Mouse (Mus musculus) retina, adult 2 months (tissue): ENCODE data around the gene Sac3d1.
"Not testable (repeated sequence)": the region's sequence is repeated elsewhere in the genome, so short reads cannot be mapped to it uniquely, and the experiment has no call there.

ENCODE experiments used
- DNase-seq: peaks from one replicate; pipeline ENCODE4 v3.0.0-alpha.2; 2012; ENCODE audit warnings: low read depth, low spot score

Sac3d1 gene

DNA sequence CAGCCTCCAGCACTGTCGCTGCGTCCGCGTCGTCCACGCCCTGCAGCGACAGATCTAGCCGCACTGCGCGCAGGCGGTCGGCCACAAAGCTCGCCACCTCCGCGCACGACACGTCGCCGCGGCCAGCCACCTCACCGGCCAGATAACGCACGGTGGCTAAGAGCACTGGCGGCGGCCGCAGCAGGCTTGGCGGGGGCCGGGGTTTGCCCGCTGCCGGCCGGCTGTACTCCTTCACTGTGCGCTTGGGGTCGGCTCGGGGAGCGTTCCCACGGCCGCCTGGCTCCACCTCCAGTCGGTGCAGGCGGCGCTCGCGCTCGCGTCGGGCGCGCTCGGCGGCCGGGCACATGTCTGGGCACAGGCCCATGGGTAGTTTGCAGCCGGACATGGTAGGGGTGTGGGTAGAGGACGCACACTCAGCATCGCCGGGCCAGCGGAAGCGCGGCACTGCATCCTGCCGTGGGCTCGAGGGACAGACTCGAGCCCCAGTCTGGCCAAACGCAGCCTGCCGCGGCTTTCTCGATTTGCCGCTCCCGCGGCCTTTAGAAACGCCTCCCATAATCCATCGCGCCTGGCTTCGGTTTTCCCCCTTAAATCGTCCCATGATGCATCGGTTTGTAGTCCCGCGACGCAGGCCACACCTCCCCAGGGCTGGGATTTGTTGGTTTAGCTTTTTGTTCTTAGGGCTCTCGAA, at the start of gene Sac3d1:
TSS of gene Sac3d1 (minus strand) at position 665 of the 691 bp plus-strand sequence.
- peak; percentile 79 for DNase-seq

DNA sequence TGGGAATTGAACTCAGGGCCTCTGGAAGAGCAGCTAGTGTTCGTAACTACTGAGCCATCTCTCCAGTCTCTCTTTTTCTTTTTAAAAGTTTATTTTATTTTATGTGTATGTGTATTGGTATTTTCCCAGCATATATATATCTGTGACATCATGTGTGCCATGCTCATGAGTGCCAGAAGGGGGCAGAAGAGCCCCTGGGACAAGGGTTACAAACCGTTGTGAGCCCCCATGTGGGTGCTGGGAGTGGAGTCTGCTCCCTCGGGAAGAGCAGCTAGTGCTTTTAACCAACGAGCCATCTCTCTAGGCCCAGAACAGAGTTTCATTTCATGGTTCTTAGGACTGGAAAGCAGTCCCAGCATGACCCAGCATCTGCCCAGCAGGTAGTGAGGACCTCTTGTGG, 48.3 kb upstream of the Sac3d1 start:
- no peak for DNase-seq

DNA sequence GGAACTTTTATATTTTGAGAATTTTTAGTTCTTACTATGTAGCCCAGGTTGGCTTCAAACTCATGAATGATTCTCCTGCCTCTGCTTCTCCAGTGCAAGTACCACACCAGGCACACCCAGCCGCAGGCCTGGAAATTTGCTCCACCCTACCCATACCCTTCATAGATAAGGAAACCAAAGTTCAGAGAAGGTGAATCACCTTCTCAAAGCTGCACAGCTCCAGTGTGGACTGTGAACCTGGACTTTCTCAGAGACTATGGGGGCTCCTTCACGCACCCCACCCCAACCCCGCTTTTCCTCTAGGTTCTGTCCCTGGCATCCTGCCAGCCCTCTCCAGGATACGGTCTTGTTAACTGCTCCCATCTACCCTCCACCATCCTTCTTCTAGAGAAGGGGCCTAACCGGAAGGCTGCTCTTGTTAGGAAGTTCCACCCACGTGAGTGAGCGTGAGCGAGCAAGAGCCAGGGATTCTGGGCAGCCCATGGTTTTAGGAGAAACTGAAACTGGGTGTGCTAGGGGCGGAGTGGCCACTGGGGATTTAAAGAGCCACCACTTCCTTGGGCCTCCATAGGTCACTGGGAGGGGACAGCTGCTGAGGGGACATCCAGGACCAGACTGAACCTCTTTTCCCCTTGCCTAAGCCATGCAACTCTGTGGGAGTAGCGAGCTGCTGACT, 45.6 kb upstream of the Sac3d1 start:
- DNase-seq = no peak

DNA sequence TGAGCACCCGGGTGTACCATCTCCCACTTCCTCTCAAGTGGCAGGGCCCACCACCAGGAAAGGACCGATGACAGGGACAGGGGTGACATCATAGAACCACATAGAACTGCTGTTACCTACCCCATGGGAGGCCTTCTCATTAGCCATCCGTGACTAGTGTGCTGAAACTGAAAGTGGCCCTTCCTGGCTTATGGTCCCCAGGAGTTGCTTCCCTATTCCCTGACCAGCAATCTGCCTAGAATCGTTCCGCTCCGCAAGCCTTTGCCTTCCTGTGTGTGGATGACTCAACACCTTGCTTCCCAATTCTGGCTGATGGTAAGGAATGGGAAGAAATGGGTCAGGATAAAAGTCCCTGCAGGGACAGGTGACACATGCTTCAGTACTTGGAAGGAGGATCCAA, 38.8 kb upstream of the Sac3d1 start:
- DNase-seq = no peak

DNA sequence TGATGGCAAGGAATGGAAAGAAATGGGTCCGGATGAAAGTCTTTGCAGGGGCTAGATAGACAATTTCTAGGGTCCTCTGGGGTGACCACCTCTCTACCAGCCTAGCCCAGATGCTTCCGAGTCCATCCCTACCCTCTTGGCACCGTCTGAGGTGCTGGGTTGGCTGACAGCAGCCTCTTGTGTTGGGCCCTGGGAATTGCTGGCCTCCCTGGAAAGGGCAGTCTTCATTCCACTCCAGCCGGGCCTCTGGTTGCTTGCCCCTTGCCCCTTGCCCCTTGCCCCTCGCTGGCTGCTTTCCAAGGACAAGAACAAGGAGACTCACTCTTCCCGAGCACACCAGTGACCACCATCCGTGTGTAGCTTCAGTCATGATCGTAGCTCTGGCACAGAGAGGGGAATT, 37.9 kb upstream of the Sac3d1 start:
- no peak for DNase-seq

DNA sequence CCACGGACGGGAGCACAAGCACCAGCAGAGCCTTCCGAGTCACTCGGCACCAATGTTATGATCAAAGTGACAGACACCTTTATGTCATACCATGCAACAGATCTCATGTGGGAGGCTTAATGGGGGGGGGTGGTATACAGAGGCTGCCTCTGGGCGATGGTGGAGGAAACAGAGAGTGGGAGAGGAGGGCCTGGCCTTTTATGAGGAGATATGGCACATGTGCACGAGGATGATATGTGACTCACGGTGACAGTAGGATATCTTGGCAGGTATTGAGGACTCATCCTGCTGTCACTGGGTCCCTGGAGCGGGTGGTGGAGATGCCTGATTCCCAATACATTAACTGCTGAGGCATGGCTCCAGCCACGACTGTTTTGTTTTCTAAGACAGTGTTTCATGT, 36.7 kb upstream of the Sac3d1 start:
- DNase-seq = no peak

DNA sequence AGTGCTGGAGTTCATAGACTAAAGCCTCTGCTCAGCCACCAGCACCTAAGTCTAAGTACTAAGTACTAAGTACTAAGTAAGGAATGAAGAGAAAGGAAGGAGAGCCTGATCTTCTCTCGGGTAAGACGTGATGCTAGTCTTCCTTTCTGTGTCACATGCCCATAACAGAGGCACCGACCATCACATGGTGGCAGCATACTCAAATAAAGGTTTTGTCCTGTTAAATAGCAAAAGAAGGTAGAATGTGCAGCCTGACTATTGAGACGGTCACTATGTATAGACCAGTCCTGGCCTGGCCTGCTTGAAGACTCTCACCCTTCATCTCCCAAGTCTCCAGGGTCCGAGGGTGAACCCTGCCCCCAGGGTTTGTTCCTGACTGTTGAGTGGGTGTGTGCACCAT, 26.4 kb upstream of the Sac3d1 start:
- no peak for DNase-seq

DNA sequence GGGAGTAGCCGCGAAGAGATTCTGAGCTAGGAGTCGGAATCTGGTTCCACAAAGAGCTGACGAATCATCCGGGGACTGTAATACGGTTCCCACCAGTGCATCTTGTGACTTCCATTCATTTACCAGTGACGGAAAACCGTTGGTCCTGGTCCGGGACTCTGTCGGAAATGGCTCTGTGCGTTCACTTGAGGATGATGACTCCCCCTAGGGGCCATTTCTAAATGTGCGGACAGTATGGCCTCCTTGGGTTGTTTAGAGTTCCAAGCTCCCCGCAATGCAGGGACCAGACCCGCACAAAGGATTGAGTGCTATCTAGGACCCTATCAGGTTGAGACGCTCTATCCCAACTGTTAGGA, 22.9 kb upstream of the Sac3d1 start, which contains the start of gene Arl2:
TSS of gene Arl2 (minus strand) at position 155 of the 356 bp plus-strand sequence.
- no peak for DNase-seq

DNA sequence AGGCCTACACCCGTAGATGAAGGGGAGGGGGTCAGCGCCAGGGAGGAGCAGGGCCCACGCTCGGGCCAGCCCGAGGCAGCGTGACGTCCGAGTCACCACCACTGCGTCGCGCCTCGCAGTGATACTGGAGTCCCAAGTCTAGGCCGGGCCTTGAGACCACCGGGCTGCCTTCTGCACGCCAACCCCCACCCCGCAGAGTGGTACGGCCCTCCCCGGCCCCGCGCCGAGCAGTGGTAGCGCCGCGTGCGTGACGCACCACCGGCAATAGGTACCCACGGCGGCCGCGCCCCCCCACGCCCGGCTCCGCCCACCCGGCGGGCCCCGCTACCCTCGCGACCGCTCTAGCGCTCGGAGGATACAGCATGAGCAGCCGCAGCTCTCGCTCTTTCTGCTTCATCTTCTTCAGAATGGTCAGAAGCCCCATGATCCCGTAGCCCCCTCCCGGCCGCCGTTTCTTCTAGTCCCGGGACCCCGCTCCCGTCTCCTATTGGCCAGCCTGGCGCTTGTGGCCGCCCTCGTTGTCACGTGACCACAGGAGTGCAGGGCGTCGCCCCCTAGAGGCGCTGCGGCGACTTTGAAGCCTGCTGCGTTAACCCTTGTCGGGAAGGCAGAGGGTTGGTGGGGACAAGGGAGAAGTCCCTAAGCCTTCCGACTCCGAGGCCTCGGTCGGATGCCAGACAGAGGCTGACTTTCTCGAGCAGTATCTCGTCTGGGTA, 22.4 kb upstream of the Sac3d1 start, which contains the start of gene Batf2:
TSS of gene Batf2 (plus strand) at position 306 of the 716 bp plus-strand sequence.
- DNase-seq = peak; percentile 89

DNA sequence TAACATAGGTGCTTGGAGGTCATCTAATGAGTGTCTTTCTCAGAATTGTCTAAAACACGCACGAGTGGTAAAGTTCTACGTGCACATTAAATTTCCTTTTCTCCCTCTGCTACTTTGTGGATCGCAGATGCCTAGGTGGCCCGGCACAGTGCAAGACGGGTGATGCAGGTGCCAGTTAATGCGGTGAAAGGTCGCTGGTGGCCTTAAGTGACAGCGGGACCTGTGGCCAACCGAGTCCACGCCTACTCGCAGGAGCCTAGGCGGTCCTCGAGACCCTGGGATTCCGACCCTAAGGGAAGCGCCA, 21.9 kb upstream of the Sac3d1 start:
- no peak for DNase-seq

DNA sequence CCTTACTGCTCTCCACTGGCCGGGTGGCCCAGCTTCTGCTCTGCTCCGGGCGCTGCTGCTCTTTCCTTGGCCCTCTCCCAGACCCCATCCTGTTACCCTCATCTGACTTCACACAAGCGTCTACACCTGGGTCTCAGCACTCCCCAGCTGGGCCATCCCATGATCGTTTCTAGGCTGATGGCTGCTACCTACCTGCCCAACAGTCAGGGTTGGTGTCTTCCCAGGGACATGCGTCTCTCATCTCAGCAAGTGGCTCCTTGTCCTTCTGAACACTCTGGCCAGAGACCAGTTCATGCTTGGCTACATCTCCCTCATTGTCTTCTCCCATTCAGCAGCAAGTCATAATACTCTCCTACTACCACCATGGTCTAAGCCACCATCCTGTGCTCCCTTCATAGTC, 21.3 kb upstream of the Sac3d1 start:
- no peak for DNase-seq

DNA sequence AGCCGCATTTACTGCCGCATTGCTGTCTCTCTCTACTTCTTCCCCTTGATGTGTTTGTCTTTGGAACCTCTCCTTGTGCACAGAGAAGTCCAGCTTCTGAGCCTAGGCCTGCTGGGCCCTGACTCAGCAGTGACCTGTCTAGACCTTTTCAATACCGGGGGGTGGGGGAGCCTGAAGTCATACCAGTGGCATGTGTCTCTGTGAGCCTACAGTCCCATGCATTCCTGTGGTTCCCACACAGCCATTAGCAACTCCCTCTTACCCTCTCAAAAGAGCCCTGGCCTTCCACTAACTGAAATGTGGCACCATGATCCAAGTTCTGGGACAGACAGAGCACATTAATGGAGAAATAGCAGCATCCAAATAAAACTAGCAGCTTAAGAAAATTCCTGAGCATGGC, 17.9 kb upstream of the Sac3d1 start:
- no peak for DNase-seq

DNA sequence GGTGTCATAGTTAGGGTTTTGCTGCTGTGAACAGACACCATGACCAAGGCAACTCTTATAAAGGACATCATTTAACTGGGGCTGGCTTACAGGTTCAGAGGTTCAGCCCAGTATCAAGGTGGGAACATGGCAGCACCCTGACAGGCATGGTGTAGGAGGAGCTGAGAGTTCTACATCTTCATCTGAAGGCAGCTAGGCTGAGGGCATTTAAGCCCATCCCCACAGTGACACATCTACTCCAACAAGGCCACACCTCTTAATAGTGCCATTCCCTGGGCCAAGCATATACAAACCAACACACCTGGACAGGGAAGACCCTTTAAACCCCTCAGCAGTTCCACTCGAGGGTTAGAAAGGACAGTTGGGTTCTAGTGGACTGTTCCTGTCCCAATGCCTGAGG, 14.7 kb upstream of the Sac3d1 start:
- not testable (repeated sequence) for DNase-seq

DNA sequence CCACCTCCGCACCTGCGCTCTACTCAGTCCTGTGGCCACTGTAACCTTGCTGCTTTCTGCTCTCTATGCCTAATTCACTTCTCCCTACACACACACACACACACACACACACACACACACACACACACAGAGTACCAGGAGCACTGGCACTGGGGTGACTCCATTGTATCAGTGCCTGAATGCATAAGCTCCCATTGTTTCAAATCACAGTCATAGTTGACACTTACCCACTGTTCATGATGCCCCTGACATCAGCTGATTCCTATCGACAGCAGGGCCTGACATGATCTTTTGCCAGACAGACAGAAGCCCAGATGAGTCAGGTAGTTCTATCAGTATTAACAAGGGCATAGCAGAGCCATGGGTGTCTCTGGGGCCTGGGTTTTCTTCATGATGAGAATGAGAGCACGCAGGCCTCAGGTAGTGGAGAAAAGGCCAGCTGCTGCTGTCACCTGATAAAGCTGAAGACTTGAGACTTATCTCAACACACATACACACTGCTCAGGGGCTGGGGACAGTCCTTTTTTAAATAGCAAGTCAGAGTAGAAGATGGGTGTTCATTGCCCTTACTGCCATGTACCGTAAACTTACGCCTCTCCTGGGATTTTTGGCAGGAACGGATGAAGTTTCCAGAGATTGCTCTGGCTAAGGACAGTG, 13.8 kb upstream of the Sac3d1 start:
- no peak for DNase-seq

DNA sequence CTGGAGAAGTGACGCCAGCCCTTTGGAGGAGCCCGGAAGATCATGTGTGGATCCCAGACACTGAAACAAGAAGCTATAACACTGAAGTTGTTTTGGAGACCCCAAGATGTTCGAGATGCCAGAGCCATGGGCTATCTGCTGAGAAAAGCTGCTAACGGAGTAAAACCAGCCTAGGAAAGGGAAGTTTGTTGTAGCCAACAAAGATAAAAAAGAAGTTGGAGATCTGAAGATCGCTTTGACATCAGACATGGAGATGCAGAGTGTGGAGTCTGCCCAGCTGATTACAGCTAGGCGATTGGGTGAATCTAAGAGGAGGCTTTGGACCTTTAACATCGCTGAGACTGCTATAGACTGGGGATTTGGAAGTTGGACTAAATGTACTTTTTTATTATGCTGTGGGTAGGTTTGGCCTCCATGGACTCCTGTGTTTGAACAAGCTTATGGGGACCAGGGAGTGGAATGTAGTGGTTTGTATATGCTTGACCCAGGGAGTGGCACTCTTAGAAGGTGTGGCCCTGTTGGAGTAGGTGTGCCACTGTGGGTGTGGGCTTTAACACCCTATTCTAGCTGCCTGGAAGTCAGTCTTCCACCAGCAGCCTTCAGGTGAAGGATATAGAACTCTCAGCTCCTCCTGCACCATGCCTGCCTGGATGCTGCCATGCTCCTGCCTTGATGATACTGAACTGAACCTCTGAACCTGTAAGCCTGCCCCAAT, 12.1 kb upstream of the Sac3d1 start:
- not testable (repeated sequence) for DNase-seq

DNA sequence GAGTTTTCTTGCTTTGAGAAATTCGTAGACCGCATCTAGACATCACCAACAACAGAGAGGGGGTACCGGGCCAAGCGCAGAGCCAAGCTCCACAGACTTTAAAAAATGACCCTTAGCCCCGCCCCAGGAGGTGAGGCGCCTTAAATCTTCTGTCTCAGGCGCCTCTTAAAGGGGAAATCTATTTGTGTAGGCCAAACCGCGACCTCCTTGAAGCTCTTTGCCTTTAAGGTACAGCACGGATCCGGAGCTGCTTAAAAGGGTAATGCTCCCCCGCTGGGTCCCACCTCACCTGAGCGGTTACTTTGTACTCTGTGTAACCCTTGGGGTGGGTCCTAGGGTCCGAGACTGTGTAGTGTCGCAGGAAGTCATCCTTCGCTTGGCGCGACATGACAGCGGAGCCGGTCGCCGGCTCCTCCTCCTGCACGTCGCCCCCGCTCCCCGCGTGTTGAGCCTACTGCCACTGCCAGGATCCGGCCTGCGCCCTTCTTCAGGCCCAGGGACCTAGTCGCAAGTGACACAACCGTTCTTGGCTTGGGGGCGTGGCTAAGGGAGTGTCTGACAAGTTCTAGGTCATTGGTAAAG, 9.4 kb upstream of the Sac3d1 start, which contains the start of gene Snx15:
TSS of gene Snx15 (minus strand) at position 545 of the 582 bp plus-strand sequence.
- DNase-seq = peak; percentile 89

DNA sequence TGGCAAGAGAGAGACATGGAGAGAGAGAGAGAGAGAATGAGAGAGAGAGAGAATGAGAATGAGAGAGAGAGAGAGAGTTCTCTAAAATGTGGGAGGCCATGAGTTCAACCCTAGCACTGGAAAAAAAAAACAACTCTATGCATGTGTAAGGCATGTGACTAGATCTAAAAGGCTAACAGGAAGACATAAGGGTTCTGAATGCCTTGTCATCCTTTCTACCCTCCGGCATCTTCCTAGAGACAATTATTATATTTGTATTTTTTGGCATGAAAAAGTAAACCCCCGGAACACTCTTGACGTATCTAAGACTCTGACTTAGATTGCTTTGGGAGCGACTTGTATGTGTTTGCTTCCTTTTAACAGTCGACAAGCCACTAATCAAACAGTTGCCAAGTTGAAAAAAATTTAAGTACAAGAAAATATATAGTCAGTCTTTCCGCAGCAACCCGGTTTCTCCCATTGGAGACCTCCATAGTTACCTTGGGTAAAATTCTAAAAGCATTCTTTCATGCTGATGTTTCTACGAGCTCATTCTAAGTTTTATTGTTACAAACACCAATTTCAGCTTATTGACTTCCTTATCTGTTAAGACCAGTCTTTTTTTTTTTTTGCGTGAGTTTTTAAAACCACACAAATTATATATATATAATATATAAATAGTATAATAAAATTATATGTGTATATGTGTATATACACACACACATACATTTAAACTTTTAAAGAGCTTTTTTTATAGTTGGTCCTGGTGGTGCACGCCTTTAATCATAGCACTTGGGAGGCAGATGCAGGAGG, 8.5 kb upstream of the Sac3d1 start:
- DNase-seq = no peak

DNA sequence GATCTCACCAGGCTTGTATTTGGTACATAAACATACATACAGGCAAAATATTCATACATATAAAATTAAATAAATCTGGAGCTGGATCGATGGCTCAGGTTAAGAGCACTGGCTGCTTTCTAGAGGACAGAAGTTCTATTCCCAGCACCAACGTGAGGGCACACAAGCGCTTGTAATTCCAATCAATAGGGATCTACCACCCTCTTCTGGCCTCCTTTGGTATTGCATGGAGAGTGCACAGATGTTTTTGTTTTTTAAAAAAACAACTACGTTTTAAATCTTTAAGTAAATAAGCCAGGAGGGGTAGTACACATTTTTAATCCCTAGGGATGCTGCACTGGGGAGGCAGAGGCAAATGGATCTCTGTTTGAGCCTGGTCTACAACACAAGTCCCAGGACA, 7.8 kb upstream of the Sac3d1 start:
- DNase-seq = peak; percentile 39

DNA sequence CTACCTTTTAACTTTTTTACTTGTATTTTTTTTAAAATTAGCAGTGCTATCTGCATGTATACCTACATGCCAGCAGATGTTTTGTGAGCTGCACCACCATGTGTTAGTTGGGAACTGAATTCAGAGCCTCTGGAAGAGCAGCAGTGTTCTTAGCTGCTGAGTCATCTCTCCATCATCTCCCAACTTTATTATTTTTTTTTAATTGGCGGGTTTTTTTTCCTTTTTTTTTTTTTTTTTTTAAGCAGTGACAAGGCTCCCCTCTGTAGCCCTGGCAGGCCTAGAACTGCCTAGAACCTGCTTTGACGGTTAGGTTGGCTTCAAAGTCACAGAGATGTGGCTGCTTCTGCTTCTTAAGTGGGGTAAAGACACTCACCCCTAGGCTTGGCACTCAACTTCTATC, 6.4 kb upstream of the Sac3d1 start:
- DNase-seq = no peak

DNA sequence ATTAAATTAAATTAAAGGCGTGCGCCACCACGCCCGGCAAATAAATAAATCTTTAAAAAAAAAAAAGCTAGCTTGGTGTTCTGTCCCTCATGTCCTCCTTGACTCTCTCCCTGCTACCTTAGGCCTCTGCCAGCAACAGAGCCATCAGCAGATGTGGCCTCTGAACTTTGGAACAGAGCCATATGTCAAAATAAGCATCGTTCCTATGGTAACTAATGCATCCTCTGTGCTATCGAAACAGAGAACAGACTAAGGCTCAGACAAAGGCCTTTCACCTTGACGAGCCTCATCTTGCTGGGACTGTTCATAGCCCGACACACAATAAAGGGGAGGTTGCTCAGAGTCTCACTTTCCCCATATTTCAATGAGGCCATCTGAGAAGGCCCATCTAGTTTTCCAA, 4.9 kb upstream of the Sac3d1 start:
- DNase-seq = no peak
